Comparison of ENCODE assay signal across 8 mouse cellular contexts in the genomic region with DNA sequence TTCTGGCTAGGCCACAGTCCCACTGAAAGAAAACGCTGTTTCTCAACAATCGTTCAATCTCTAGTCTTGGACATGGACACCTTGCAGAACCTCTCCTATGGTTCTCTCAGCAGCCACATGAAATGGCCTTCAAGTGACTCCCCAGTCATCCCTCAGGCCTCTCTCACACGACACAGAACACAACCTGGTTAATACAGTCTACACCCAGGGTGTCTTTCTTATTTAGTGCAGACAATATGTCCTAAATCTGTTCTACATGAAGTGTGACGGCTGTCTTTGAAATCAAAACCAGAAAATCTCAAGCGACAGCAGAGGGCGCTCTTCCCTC.
A peak's percentile ranks its signal among the peaks of the same experiment; 100 is the strongest.
DNase-seq lines count a peak whose midpoint lies in the region; ATAC-seq and TF ChIP-seq lines count a peak whose summit lies in the region.

No protein-coding gene starts in this region.

- TF ChIP-seq CTCF in lung, embryonic 14.5 days (IDR thresholded peaks at IDR 0.05; ENCODE audit: low read depth): peak; percentile 73

- no peak for TF ChIP-seq POLR2A in limb, embryonic 14.5 days (IDR thresholded peaks at IDR 0.05; ENCODE audit: borderline replicate concordance, extremely low read depth, insufficient read depth, insufficient read length)

- no peaks in the 10 kb centered on the region for H3K27me3 ChIP-seq in lung, embryonic 14.5 days (ENCODE audit: insufficient read depth, low read length)
- 0 out of 2 replicates have a peak, but pooled peaks cover 2% of the 10 kb centered on the region for H3K27me3 ChIP-seq in forebrain, embryonic 13.5 days
- H3K27me3 ChIP-seq in limb, embryonic 14.5 days (ENCODE audit: control insufficient read depth, insufficient read depth, low read length): no peaks in the 10 kb centered on the region
- H3K27me3 ChIP-seq in neural tube, embryonic 13.5 days: peaks cover 27% of the 10 kb centered on the region

- no peak overlapping the region for H3K4me3 ChIP-seq in lung, embryonic 14.5 days (ENCODE audit: low read depth, low read length)
- H3K4me3 ChIP-seq in forebrain, embryonic 13.5 days: no peak overlapping the region
- no peak overlapping the region; the same call in 1 of the 2 replicates for H3K4me3 ChIP-seq in limb, embryonic 14.5 days (replicated peaks; ENCODE audit: low read length)
- no peak overlapping the region for H3K4me3 ChIP-seq in neural tube, embryonic 13.5 days

- no peak overlapping the region for H3K27ac ChIP-seq in lung, embryonic 14.5 days (ENCODE audit: low read depth)
- H3K27ac ChIP-seq in forebrain, embryonic 13.5 days: peak overlapping the region; percentile 82; the same call in 1 of the 2 replicates
- peak overlapping the region; percentile 80; the same call in 1 of the 2 replicates for H3K27ac ChIP-seq in limb, embryonic 14.5 days (replicated peaks; ENCODE audit: low read depth, low read length)
- peak overlapping the region; percentile 88; the same call in 1 of the 2 replicates for H3K27ac ChIP-seq in neural tube, embryonic 13.5 days (replicated peaks)

- no peaks in the 10 kb centered on the region for H3K9me3 ChIP-seq in lung, embryonic 14.5 days (ENCODE audit: low read depth, low read length)
- H3K9me3 ChIP-seq in forebrain, embryonic 13.5 days (replicated peaks): no peaks in the 10 kb centered on the region
- H3K9me3 ChIP-seq in limb, embryonic 14.5 days (ENCODE audit: control insufficient read depth, low read length): no peaks in the 10 kb centered on the region
- H3K9me3 ChIP-seq in neural tube, embryonic 13.5 days: no peaks in the 10 kb centered on the region

- no peaks in the 10 kb centered on the region for H3K36me3 ChIP-seq in lung, embryonic 14.5 days (ENCODE audit: insufficient read depth)
- H3K36me3 ChIP-seq in forebrain, embryonic 13.5 days (ENCODE audit: poor library complexity, severe bottlenecking): no peaks in the 10 kb centered on the region
- H3K36me3 ChIP-seq in limb, embryonic 14.5 days (ENCODE audit: control insufficient read depth, insufficient read depth, low read length): no peaks in the 10 kb centered on the region
- no peaks in the 10 kb centered on the region for H3K36me3 ChIP-seq in neural tube, embryonic 13.5 days

- 0 out of 2 replicates have a peak overlapping the region, but pooled peaks have one; percentile 29 for H3K9ac ChIP-seq in lung, embryonic 14.5 days
- no peak overlapping the region for H3K9ac ChIP-seq in forebrain, embryonic 13.5 days
- H3K9ac ChIP-seq in limb, embryonic 14.5 days (ENCODE audit: low read depth, low read length, severe bottlenecking): peak overlapping the region; percentile 32; the same call in 1 of the 2 replicates
- H3K9ac ChIP-seq in neural tube, embryonic 13.5 days: no peak overlapping the region

- no peaks in the 10 kb centered on the region for H3K4me1 ChIP-seq in lung, embryonic 14.5 days (ENCODE audit: insufficient read depth)
- peaks cover 10% of the 10 kb centered on the region for H3K4me1 ChIP-seq in forebrain, embryonic 13.5 days
- H3K4me1 ChIP-seq in limb, embryonic 14.5 days (ENCODE audit: control insufficient read depth, insufficient read depth, low read length): no peaks in the 10 kb centered on the region
- H3K4me1 ChIP-seq in neural tube, embryonic 13.5 days (replicated peaks): peaks cover 14% of the 10 kb centered on the region

- no peak for ATAC-seq in cerebellum, adult (ENCODE audit: insufficient number of reproducible peaks, low FRiP score, low TSS enrichment)
- ATAC-seq in lung, embryonic 14.5 days (ENCODE audit: insufficient read depth): no peak
- ATAC-seq in forebrain, embryonic 13.5 days: peak; percentile 65; the same call in 1 of the 2 replicates
- ATAC-seq in limb, embryonic 14.5 days (ENCODE audit: low FRiP score, low read depth): no peak
- ATAC-seq in neural tube, embryonic 13.5 days (ENCODE audit: low read depth): no peak; the same call in none of the 2 replicates

- peak; percentile 51 for DNase-seq in cerebellum, adult 11 months
- DNase-seq in lung, embryonic 14.5 days: no peak
- no peak for DNase-seq in lung, postnatal 36 days
- no peak for DNase-seq in limb, embryonic 14.5 days (ENCODE audit: low spot score)
- DNase-seq in gastrocnemius, postnatal 10 days: no peak

- peak overlapping the region; percentile 51 for H3K4me2 ChIP-seq in lung, embryonic 14.5 days
- H3K4me2 ChIP-seq in forebrain, embryonic 13.5 days: peak overlapping the region; percentile 49; the same call in 1 of the 2 replicates
- peak overlapping the region; percentile 38 for H3K4me2 ChIP-seq in limb, embryonic 14.5 days (replicated peaks; ENCODE audit: low read depth, low read length, severe bottlenecking)
- H3K4me2 ChIP-seq in neural tube, embryonic 13.5 days: no peak overlapping the region; the same call in 1 of the 2 replicates

- WGBS in lung, embryonic 14.5 days: 27% methylated on average over 6 of the region's 6 CpGs
- 28% methylated on average over 6 of the region's 6 CpGs for WGBS in forebrain, embryonic 13.5 days
- WGBS in limb, embryonic 14.5 days: 24% methylated on average over 6 of the region's 6 CpGs
- WGBS in neural tube, embryonic 13.5 days: 28% methylated on average over 6 of the region's 6 CpGs

Comparison
In these comparisons a context has a peak if more than half of its experiments do, and no peak if none do; other contexts are left out.
1. H3K9ac ChIP-seq: peak in lung, embryonic 14.5 days (single experiment) and limb, embryonic 14.5 days (single experiment); none in forebrain, embryonic 13.5 days (single experiment) and neural tube, embryonic 13.5 days (single experiment).